Mouse (Mus musculus) liver, embryonic 14.5 days (tissue): ENCODE measurements around the gene Med18. TPM values are rescaled to one million over a fixed set of nuclear protein-coding genes. Genes with fewer than 3 reads are reported as not detected.
A peak's percentile ranks its signal among the peaks of the same experiment; 100 is the strongest.

Experiments
- ATAC-seq: fragments of 200-750 bp; cut with Nextera tagmentation; 2 replicates; pipeline ENCODE4 v1.8.0; 2017; ENCODE audit warnings: moderate number of reproducible peaks, mild to moderate bottlenecking, moderate library complexity; ENCODE audit not compliant: insufficient read depth
- DNase-seq, 3 experiments: peaks; one replicate each; pipeline ENCODE4 v3.0.0-alpha.2; 2012 to 2013; ENCODE audit warnings: low read depth in 3 of 3, low spot score in 3 of 3
- H3K27ac ChIP-seq: fragments of 300-500 bp; sonication (generic); 2 replicates; pipeline ENCODE4 v1.5.1; 2014; ENCODE audit warnings: moderate library complexity, mild to moderate bottlenecking, control low read depth, inconsistent platforms
- H3K27me3 ChIP-seq: fragments of 300-500 bp; sonication (generic); 2 replicates; pipeline ENCODE4 v1.6.1; 2014; ENCODE audit warnings: mild to moderate bottlenecking, low read length, moderate library complexity; ENCODE audit not compliant: control insufficient read depth, insufficient read depth
- H3K36me3 ChIP-seq: fragments of 300-500 bp; sonication (generic); replicated peaks from 2 replicates; pipeline ENCODE4 v1.6.1; 2014; ENCODE audit warnings: low read depth; ENCODE audit not compliant: control insufficient read depth, insufficient read depth
- H3K4me1 ChIP-seq, 2 experiments: fragments of 200-500 bp in 1 of 2; fragments of 300-500 bp in 1 of 2; sonication (generic) in 1 of 2; replicated peaks; 2 replicates each; pipeline ENCODE4 v1.6.1; 2012 to 2014; ENCODE audit warnings: antibody characterized with exemption in 1 of 2, inconsistent platforms in 1 of 2, low read length in 1 of 2; ENCODE audit not compliant: control insufficient read depth in 2 of 2, insufficient read depth in 2 of 2
- H3K4me2 ChIP-seq: fragments of 300-500 bp; sonication (generic); 2 replicates; pipeline ENCODE4 v1.6.1; 2014; ENCODE audit warnings: low read depth, mild to moderate bottlenecking, control low read depth, moderate library complexity
- H3K4me3 ChIP-seq, 2 experiments: fragments of 200-500 bp in 1 of 2; fragments of 300-500 bp in 1 of 2; sonication (generic) in 1 of 2; 2 replicates each; pipeline ENCODE4 v1.5.1; 2012 to 2014; ENCODE audit warnings: low read depth in 2 of 2, low read length in 2 of 2, mild to moderate bottlenecking in 2 of 2, control low read depth in 1 of 2, inconsistent platforms in 1 of 2, moderate library complexity in 1 of 2; ENCODE audit not compliant: insufficient read depth in 1 of 2
- H3K9ac ChIP-seq: fragments of 300-500 bp; sonication (generic); replicated peaks from 2 replicates; pipeline ENCODE4 v1.6.1; 2014; ENCODE audit warnings: mild to moderate bottlenecking, control low read depth, moderate library complexity
- H3K9me3 ChIP-seq: fragments of 300-500 bp; sonication (generic); 2 replicates; pipeline ENCODE4 v1.6.1; 2016; ENCODE audit warnings: low read length, mixed read lengths; ENCODE audit not compliant: control insufficient read depth
- CTCF ChIP-seq: IDR thresholded peaks from 2 replicates; pipeline ENCODE4 v1.5.1; 2016; ENCODE audit warnings: antibody characterized with exemption, low read depth, control low read depth
- EP300 ChIP-seq: IDR thresholded peaks from 2 replicates; pipeline ENCODE4 v1.6.1; 2016; ENCODE audit warnings: antibody characterized with exemption, low read depth
- WGBS: fragments of 180-500 bp; shearing (Covaris S2); extraction: QIAGEN DNeasy Blood & Tissue Kit; methylation state at CpG from one replicate; pipeline ENCODE4 v1.1.7; 2014; ENCODE audit not compliant: insufficient replicate concordance; 5-methylcytosine and 5-hydroxymethylcytosine counted together
- polyA plus RNA-seq, 2 experiments: library from polyadenylated mRNA; depleted of rRNA in 1 of 2; stranded (reverse) in 1 of 2; unstranded in 1 of 2; fragments of >200 nt; fragmentation: Nextera tagmentation in 1 of 2; extraction: Ambion mirVana in 1 of 2; gene quantifications; 2 replicates each; pipeline versions ENCODE4 v1.2.1 to v1.2.3; 2012 to 2014

Gene Med18
- polyA plus RNA-seq (2012; rRNA removed) (4.0 and 4.3 TPM in 2 replicates), polyA plus RNA-seq (2014; fragmentation: Nextera tagmentation; extraction: Ambion mirVana) (3.4 and 3.9 TPM in 2 replicates)

- under 1% methylated on average over 44 of the region's 44 CpGs for WGBS
- ATAC-seq, result peak; percentile 88
- Histone ChIP-seq H3K4me1 (peaks cover 6 to 7% of the 10 kb centered on the region in 2 experiments), H3K36me3 (peaks cover 27% of the 10 kb centered on the region), H3K4me2 (peak within 1 kb of the TSS; percentile 78), H3K9me3 (no peaks in the 10 kb centered on the region), H3K27ac (peak within 1 kb of the TSS; percentile 57), H3K9ac (peak within 1 kb of the TSS; percentile 85), H3K27me3 (no peaks in the 10 kb centered on the region), H3K4me3 (peak within 1 kb of the TSS; percentile 75 to 87)
- TF ChIP-seq EP300 (peak; percentile 41; the same call in 1 of the 2 replicates), CTCF (peak; percentile 63)
- peak; percentile 91 to 94 (median 91) for DNase-seq
Measured at GRCm38 (mm10) chr4:132463430-132464254, at the start of gene Med18. TSS of gene Med18 (minus strand) at chr4:132463921.

GRCm38 (mm10) chr4:132512080-132512479 lies 48.4 kb upstream of the Med18 start:
- Histone ChIP-seq H3K27ac (peak overlapping the region; percentile 63), H3K27me3 (no peaks in the 10 kb centered on the region), H3K4me2 (peak overlapping the region; percentile 40), H3K4me1 (peaks cover 47 to 55% of the 10 kb centered on the region in 2 experiments), H3K4me3 (no peak overlapping the region), H3K9ac (peak overlapping the region; percentile 23), H3K9me3 (no peaks in the 10 kb centered on the region), H3K36me3 (no peaks in the 10 kb centered on the region)
- TF ChIP-seq EP300 (peak; percentile 66), CTCF (no peak)
- WGBS, result 36% methylated on average over 3 of the region's 3 CpGs
- ATAC-seq (no peak), DNase-seq (no peak)

GRCm38 (mm10) chr4:132510352-132510798 lies 46.7 kb upstream of the Med18 start, which contains the start of gene Sesn2:
TSS of gene Sesn2 (minus strand) at chr4:132510501.
- no peaks in the 10 kb centered on the region for H3K27me3 ChIP-seq
- peak within 1 kb of the TSS; percentile 100 for H3K4me2 ChIP-seq
- peak within 1 kb of the TSS; percentile 75 to 79 for H3K4me3 ChIP-seq
- under 1% methylated on average over 32 of the region's 32 CpGs for WGBS
- no peaks in the 10 kb centered on the region for H3K9me3 ChIP-seq
- H3K4me1 ChIP-seq, result peaks cover 50 to 56% of the 10 kb centered on the region in 2 experiments
- H3K9ac ChIP-seq, result peak within 1 kb of the TSS; percentile 93
- DNase-seq, result peak; percentile 98 to 99 (median 98)
- no peaks in the 10 kb centered on the region for H3K36me3 ChIP-seq
- ATAC-seq, result peak; percentile 91
- TF ChIP-seq CTCF, result no peak
- 0 out of 2 replicates have a peak, but pooled peaks have one; percentile 2 for TF ChIP-seq EP300
- peak within 1 kb of the TSS; percentile 50 for H3K27ac ChIP-seq

- Histone ChIP-seq H3K27me3 (no peaks in the 10 kb centered on the region), H3K9ac (peak overlapping the region; percentile 93), H3K4me2 (peak overlapping the region; percentile 100), H3K36me3 (no peaks in the 10 kb centered on the region), H3K4me3 (peak overlapping the region; percentile 75 to 79), H3K9me3 (no peaks in the 10 kb centered on the region), H3K4me1 (peaks cover 56 to 61% of the 10 kb centered on the region in 2 experiments), H3K27ac (peak overlapping the region; percentile 47)
- WGBS, result under 1% methylated on average over 51 of the region's 52 CpGs
- ATAC-seq (peak; percentile 38), DNase-seq (no peak)
- TF ChIP-seq CTCF (no peak), EP300 (no peak)
Measured at GRCm38 (mm10) chr4:132509621-132510296, 46.0 kb upstream of the Med18 start.
